Mouse (Mus musculus): Measurements from ENCODE around the gene Qrich2. TPM values are rescaled to one million over a fixed set of nuclear protein-coding genes. Genes with fewer than 3 reads are reported as not detected.
A peak's percentile ranks its signal among the peaks of the same experiment; 100 is the strongest.
"Not testable (repeated sequence)": the region's sequence is repeated elsewhere in the genome, so short reads cannot be mapped to it uniquely, and the experiment has no call there.

Qrich2 gene
- not detected for total RNA-seq (2021)

DNA sequence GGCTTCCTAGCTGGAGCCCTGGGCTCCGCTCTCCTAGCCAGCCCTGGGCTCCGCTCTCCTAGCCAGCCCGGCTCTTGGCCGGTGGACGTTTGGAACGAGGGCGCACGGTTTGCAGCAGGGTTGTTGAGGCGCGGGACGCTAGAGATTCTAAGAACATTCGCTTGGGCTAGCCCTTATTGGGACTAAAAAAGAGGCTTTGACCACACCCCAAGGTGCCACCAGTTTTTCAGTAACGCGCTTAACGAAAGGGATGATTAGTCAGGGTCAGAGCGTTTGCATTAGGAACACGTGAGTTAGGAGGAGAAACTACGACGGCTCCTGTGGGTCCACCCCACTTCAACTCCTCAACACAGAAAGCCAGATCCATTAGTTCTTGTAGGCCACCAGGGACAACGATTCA lies at the start of gene Qrich2:
TSS of gene Qrich2 (minus strand) at position 101 of the 400 bp plus-strand sequence.
- no peak for DNase-seq (ENCODE audit: extremely low spot score in 1 of 2, low spot score in 1 of 2)

- DNase-seq (ENCODE audit: extremely low spot score in 1 of 2, low spot score in 1 of 2), result no peak
Measured at GRCm38 (mm10) chr11:116515330-116516020, 49.4 kb upstream of the Qrich2 start.

DNA sequence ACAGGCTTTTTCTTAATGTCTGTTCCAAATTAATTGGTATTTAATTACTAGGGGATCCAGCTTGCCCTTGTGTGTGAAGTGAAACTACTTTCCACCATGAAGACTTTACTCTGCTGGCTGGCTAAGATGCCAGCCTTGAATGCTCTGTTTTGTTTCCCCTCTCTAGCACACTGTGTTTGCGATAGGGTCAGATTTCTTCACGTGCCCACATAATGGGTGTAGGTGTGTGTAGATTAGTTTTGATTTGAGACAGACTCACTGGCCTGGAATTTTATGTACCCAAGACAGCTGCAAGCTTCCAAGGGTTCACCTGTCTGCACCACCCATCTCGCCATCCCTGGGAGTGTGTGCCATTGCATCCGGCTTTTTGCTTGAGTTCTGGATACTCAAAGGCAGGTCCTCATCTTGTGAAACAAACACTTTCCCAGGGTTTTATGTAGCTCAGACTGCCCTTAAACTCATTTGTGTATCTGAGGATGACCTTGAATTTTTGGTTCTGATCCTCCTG lies 47.5 kb upstream of the Qrich2 start:
- no peak for DNase-seq (ENCODE audit: extremely low spot score in 1 of 2, low spot score in 1 of 2)

- DNase-seq (ENCODE audit: extremely low spot score in 1 of 2, low spot score in 1 of 2), result no peak
Measured at GRCm38 (mm10) chr11:116512987-116513386, 46.9 kb upstream of the Qrich2 start.

GRCm38 (mm10) chr11:116512154-116512553 lies 46.1 kb upstream of the Qrich2 start:
- no peak for DNase-seq (ENCODE audit: extremely low spot score in 1 of 2, low spot score in 1 of 2)

DNA sequence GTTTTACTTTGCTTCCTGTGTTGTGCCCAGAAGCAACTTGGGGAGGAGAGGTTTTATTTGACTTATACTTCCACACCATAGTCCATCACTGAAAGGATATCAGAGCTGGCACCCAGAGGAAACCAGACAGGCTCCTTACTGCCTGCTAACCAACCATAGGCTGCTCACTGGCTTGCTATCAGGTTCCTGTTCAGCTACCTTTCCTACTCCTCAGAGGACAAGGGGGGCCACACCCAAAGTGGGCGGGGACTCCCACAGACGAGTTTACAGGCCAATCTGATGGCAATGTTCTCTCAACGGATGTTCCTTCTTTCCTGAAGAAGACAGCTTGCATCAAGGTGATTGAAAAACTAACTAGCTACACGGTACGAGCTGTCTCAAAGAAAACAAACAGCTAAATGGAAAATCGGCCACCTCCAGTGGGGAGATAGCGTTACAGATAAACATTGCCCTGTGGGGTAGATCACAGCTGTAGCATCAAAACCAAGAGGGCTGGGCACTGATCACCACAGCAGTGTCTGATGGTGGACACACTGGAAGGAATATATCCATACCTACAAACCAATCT lies 45.3 kb upstream of the Qrich2 start:
- DNase-seq (ENCODE audit: extremely low spot score in 1 of 2, low spot score in 1 of 2), result no peak

DNA sequence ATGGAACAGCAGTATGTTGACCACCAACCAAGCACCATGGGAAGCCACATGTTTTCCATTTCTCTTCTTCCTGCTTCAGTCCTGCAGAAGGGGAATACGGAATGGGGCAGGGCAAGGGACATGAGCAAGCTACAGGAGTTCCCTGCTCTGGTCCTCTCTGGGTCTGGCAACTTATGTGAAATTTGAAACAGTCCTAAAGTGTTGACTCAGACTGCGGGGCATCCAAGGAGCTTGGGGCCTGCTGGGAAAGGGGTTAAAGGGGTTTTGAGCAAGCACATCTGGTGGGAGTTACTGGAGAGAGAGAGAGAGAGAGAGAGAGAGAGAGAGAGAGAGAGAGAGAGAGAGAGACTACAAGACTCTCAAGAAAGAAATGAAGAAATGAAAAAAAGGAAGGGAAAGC lies 42.6 kb upstream of the Qrich2 start:
- DNase-seq (ENCODE audit: extremely low spot score in 1 of 2, low spot score in 1 of 2), result no peak

DNA sequence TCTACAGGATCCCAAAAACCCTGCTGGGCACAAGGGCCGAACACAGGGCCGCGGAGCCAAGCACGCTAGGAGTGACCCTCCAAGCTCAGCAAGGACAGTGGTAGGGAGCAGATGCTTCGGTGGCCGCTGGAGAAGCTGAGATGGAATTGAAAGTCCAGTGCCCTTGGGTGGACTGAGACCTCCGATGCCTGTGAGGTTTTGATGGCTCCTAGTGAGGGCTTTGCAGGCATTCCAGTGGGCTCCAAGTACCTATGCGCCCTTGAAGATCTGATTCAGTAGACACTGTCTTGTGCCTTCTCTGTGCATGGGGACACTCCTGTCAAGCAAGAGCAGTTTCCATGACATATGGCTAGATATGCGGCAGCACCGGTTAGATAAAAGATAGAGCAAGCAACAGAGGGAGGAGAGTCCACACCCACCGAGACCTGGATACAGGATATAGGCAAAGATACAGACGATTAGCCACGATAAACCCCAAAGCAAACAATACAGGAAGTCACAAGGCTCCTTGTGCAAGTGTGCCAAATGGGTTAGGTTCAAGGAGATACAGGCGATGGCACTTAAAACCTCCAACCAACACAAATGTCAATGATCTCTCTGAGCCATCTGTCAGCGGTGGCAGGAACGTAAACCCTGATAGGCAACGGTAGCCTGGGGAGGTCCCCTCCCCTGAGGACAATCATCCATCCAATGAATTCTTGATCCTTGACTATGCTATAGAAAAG lies 40.3 kb upstream of the Qrich2 start:
- DNase-seq (ENCODE audit: extremely low spot score in 1 of 2, low spot score in 1 of 2), result no peak

DNA sequence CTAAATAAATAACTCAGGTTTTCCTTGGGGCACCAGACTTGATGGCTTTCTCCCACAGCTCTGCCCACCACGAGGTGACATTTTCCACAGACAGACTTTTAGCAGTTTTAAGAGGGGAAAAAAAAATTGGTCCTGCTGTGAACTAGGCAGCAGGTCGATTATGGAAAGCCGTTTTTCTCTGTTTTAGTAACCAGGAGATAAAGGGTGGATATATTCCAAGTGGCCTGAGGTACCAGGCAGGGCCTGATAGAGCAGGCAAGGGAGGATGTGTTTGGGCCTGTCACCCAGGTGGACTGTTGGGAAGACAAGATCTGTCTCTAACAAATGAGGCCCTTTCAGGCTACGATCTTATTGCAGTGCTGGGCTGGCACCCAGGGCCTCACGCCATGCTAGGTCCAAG lies 39.5 kb upstream of the Qrich2 start:
- DNase-seq (ENCODE audit: extremely low spot score in 1 of 2, low spot score in 1 of 2), result no peak

GRCm38 (mm10) chr11:116504516-116504915 lies 38.5 kb upstream of the Qrich2 start:
- DNase-seq (ENCODE audit: extremely low spot score in 1 of 2, low spot score in 1 of 2), result no peak

DNA sequence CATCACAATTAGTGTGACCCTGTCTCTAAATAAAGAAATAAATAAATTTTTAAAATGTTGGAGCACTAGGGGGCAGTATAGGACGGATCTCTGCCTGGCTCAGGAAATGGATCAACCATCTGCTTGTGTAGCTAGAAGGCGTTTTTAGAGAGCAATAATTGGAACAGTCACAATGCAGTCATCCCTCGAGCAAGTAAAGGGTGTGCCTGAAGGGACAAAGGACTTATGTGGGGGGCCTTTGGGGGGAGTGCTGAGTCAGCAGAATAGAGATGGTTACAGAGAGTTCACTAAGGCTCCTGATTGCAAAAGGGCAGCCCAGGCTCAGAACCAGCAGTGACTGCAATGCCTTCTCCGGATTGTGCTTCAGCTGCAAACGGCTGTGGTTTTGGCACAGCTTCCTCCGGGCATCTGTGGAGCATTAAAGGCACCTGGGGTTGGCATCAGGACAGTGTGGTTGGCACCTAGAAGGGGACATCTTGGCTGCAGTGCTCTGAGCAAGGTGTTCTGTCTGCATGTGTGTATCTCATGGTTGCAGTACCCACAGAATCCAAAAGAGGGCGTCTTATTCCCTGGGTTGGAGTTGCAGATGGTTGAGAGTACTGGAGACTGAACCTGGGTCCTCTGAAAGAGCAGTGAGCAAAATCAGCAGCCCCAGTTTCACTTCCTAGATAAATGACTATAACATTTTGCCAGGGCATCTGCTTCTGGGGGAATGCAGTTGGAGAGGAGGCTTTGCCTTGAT lies 35.1 kb upstream of the Qrich2 start:
- DNase-seq (ENCODE audit: extremely low spot score in 1 of 2, low spot score in 1 of 2), result peak in 1 of 2 experiments; percentile 24

DNA sequence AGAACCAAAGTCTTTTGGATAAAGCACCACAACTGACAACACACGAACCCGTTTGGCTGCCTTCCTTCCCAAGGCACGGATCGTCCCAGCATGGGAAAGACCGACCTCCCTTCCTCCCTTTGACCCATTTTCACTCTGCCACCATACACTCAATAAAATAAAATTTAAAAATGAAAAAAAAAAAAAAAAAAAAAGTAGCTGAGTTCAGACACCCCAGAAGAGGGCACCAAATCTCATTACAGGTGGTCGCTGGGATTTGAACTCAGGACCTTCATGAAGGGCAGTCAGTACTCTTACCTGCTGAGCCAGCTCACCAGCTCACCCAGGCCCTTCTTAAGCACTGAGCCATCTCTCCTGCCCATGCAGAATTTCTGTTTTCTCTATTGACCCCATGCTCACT lies 33.0 kb upstream of the Qrich2 start:
- no peak for DNase-seq (ENCODE audit: extremely low spot score in 1 of 2, low spot score in 1 of 2)

DNA sequence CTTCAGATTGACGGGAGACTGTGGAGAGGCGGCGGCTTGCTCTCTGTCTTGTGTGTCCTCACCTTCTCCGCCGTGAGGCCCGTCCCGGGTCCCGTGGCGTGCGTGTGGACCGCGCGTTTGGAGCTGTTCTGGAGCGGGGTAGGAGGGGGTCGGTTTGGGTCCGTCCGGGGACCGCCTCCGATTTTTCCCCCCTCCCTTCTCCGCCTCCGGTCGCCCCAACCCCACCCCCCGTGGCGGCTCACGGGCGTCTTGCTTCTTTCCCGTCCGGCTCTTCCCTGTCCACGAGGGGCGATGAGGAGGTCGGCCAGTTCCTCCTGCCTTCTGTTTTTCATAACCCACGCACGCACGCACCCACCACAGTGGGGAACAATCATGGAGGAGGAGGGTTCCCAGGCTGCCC lies 32.6 kb upstream of the Qrich2 start:
- DNase-seq (ENCODE audit: extremely low spot score in 1 of 2, low spot score in 1 of 2), result no peak

GRCm38 (mm10) chr11:116497313-116497712 lies 31.3 kb upstream of the Qrich2 start:
- no peak for DNase-seq (ENCODE audit: extremely low spot score in 1 of 2, low spot score in 1 of 2)

DNA sequence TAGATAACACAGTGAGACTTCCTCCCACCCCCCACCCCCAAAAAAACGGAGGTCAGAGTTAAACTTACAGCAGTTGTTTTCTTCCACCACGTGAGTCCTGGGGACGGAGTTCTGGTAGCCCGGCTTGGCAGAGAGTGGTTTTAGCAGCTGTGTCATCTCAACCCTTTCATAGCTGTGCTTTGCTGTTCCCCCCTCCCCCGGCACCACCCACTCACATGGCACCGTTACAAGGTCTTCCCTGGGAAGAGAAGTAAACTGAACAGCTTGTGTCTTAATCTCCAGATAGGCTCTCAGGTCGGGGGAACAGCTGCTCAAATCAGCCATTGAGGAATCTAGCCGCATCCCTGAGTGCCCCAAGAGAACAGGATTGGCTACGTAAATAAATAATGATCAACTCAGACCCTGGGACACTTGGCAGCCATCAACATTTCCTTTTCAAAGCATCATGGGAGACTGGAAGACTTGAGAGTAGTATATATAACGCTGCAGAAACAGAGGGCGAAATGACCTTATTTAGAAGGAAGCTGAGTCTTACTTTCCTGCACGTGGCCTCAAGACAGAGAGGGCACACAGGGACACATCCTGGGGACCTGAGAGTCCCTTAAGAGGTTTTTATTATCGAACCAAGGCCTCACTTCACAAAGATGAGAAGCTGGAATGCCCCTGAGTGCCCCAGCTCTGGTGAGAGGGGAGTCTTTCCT lies 28.6 kb upstream of the Qrich2 start:
- DNase-seq (ENCODE audit: extremely low spot score in 1 of 2, low spot score in 1 of 2), result no peak

DNA sequence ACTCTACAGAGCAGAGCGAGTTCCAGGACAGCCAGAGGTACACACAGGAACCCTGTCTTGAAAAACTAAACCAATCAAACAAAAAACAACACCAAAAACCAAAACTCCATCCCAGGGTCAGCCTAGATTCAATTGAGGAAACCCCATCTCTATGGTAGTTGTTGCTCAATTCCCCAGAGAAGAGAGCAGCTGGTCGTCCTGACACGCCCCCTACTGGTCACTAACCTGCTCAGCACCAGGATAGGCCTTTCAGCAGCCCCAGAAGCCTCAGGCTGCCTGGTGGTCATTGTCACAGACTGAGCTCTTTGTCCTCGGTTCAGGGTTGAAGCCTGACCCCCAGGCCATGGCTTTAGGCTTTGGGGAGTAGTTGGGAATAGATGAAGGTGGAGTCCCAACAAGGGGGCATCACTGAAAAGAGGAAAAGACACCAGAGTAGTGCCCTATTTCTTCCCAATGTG lies 27.8 kb upstream of the Qrich2 start, which contains the start of gene Prpsap1:
TSS of gene Prpsap1 (minus strand) at position 408 of the 458 bp plus-strand sequence.
- DNase-seq (ENCODE audit: extremely low spot score in 1 of 2, low spot score in 1 of 2), result no peak

DNA sequence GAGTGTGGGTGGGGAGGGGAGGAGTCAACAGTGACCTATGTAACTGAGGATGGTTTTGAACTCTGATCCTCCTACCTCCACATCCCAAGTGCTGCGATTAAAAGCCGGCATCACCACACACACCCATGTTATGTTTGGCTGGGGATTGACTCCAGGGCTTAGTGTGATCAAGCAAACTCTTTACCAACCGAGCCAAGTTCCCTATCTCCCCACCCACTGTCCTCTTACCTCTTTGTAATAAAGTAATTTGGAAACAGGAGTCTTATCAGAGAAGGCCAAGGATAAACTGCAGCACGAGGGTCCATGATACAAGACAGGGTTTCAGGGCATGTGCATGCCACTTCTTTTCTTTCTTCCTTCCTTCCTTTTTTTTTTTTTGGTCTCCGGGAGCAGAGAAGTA lies 27.1 kb upstream of the Qrich2 start:
- DNase-seq (ENCODE audit: extremely low spot score in 1 of 2, low spot score in 1 of 2), result no peak

- not testable (repeated sequence) for DNase-seq (ENCODE audit: extremely low spot score in 1 of 2, low spot score in 1 of 2)
Measured at GRCm38 (mm10) chr11:116492507-116492906, 26.5 kb upstream of the Qrich2 start.

GRCm38 (mm10) chr11:116491338-116491737 lies 25.3 kb upstream of the Qrich2 start:
- no peak for DNase-seq (ENCODE audit: extremely low spot score in 1 of 2, low spot score in 1 of 2)

Measured in layer of hippocampus, postnatal 25 days (tissue).